Mouse (Mus musculus): ENCODE results near the gene Tob1. TPM values are rescaled to one million over a fixed set of nuclear protein-coding genes. Genes with fewer than 3 reads are reported as not detected.
A peak's percentile ranks its signal among the peaks of the same experiment; 100 is the strongest.

Tob1 gene
- polyA plus RNA-seq, 1 experiment from 2014 or later = 36.6 TPM

DNA sequence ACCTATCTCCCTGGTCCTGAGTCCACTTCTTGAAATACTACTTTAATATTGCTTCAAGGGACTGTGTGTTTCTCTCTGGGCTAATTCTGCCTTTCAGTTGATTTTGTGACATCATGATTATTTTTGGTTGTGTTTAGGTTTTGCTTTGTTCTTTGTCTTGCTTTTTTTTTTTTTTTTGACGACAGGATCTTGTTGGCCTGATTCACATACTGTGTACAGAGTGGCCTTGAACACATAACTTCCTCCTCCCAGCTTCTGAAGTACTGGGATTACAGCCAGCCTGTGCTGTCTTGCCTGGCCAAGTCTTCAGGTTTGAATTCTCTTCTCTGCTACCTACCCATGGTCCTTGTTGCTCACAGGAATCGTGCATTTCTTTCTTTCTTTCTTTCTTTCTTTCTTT, 27.6 kb upstream of the Tob1 start:
- Histone ChIP-seq H3K9ac (ENCODE audit: low read depth, low read length) (no peak overlapping the region), H3K36me3 (ENCODE audit: control insufficient read depth, insufficient read depth, low read length) (no peaks in the 10 kb centered on the region), H3K4me3 (ENCODE audit: low read length) (no peak overlapping the region), H3K9me3 (ENCODE audit: control insufficient read depth, low read length) (no peaks in the 10 kb centered on the region), H3K27ac (ENCODE audit: low read depth, low read length) (no peak overlapping the region), H3K4me2 (replicated peaks; ENCODE audit: low read depth, low read length) (no peak overlapping the region), H3K27me3 (ENCODE audit: control insufficient read depth, insufficient read depth, low read length) (no peaks in the 10 kb centered on the region), H3K4me1 (ENCODE audit: control insufficient read depth, insufficient read depth, low read length) (no peaks in the 10 kb centered on the region)
- no peak for ATAC-seq (ENCODE audit: low FRiP score, low TSS enrichment)
- 86% methylated on average over 2 of the region's 2 CpGs for WGBS

DNA sequence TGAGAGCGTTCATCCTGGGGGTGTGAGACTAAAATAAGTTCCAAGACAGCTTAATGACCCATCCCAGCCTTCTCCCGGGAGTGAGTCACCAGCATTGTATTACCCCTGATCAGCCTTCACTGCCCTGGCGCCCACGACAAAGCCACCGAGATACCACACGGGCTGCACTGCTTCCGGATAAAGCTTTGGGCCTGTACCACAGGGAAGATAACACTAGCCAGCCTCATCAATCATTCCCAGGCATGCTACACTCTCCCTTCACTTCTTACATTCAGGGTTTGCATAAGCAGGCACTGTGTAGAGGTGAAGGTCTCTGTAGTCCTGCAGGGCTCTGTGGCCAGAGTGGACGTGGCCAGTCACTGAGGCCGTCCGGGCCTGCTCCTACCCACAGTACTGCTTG, 21.7 kb upstream of the Tob1 start:
- peak; percentile 91 for ATAC-seq (ENCODE audit: low FRiP score, low TSS enrichment)
- Histone ChIP-seq H3K4me2 (replicated peaks; ENCODE audit: low read depth, low read length) (no peak overlapping the region), H3K9ac (ENCODE audit: low read depth, low read length) (0 out of 2 replicates have a peak overlapping the region, but pooled peaks have one; percentile 19), H3K36me3 (ENCODE audit: control insufficient read depth, insufficient read depth, low read length) (no peaks in the 10 kb centered on the region), H3K4me3 (ENCODE audit: low read length) (no peak overlapping the region), H3K27ac (ENCODE audit: low read depth, low read length) (peak overlapping the region; percentile 69), H3K27me3 (ENCODE audit: control insufficient read depth, insufficient read depth, low read length) (no peaks in the 10 kb centered on the region), H3K9me3 (ENCODE audit: control insufficient read depth, low read length) (no peaks in the 10 kb centered on the region), H3K4me1 (ENCODE audit: control insufficient read depth, insufficient read depth, low read length) (peaks cover 3% of the 10 kb centered on the region; the same call in 1 of the 2 replicates)
- 32% methylated on average over 10 of the region's 10 CpGs for WGBS

GRCm38 (mm10) chr11:94190665-94191064, 20.6 kb upstream of the Tob1 start:
- no peak overlapping the region for H3K4me2 ChIP-seq (replicated peaks; ENCODE audit: low read depth, low read length)
- H3K27ac ChIP-seq (ENCODE audit: low read depth, low read length) = no peak overlapping the region
- no peaks in the 10 kb centered on the region for H3K9me3 ChIP-seq (ENCODE audit: control insufficient read depth, low read length)
- no peak overlapping the region for H3K4me3 ChIP-seq (ENCODE audit: low read length)
- H3K27me3 ChIP-seq (ENCODE audit: control insufficient read depth, insufficient read depth, low read length) = no peaks in the 10 kb centered on the region
- no peak for ATAC-seq (ENCODE audit: low FRiP score, low TSS enrichment)
- no peaks in the 10 kb centered on the region for H3K36me3 ChIP-seq (ENCODE audit: control insufficient read depth, insufficient read depth, low read length)
- H3K9ac ChIP-seq (ENCODE audit: low read depth, low read length) = no peak overlapping the region
- H3K4me1 ChIP-seq (ENCODE audit: control insufficient read depth, insufficient read depth, low read length) = peaks cover 3% of the 10 kb centered on the region; the same call in 1 of the 2 replicates
- 84% methylated on average over 5 of the region's 5 CpGs for WGBS

DNA sequence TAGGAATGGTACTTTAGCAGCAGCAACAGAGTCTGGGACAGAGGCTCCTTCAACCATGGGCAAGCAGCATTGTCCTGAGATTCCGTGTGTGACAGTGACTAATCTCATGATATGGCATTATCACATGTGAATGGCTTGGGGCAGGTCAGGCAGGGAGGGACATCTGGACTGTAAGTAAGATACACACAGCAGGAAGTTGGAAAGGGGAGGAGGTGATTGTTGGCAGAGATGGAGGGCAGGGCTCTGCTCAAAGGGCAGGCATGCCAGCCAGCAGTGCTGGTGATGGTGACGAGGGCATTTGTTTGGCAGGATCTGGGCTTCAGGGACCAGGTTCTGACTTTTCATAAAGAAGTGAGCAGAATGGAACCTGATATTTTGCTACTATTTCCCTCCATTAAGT, 18.1 kb upstream of the Tob1 start:
- no peak overlapping the region for H3K9ac ChIP-seq (ENCODE audit: low read depth, low read length)
- no peak overlapping the region for H3K4me3 ChIP-seq (ENCODE audit: low read length)
- no peaks in the 10 kb centered on the region for H3K27me3 ChIP-seq (ENCODE audit: control insufficient read depth, insufficient read depth, low read length)
- no peak for ATAC-seq (ENCODE audit: low FRiP score, low TSS enrichment)
- no peaks in the 10 kb centered on the region for H3K36me3 ChIP-seq (ENCODE audit: control insufficient read depth, insufficient read depth, low read length)
- no peaks in the 10 kb centered on the region for H3K9me3 ChIP-seq (ENCODE audit: control insufficient read depth, low read length)
- 81% methylated on average over 2 of the region's 2 CpGs for WGBS
- H3K4me2 ChIP-seq (replicated peaks; ENCODE audit: low read depth, low read length) = no peak overlapping the region
- no peak overlapping the region for H3K27ac ChIP-seq (ENCODE audit: low read depth, low read length)
- peaks cover 3% of the 10 kb centered on the region; the same call in 1 of the 2 replicates for H3K4me1 ChIP-seq (ENCODE audit: control insufficient read depth, insufficient read depth, low read length)

DNA sequence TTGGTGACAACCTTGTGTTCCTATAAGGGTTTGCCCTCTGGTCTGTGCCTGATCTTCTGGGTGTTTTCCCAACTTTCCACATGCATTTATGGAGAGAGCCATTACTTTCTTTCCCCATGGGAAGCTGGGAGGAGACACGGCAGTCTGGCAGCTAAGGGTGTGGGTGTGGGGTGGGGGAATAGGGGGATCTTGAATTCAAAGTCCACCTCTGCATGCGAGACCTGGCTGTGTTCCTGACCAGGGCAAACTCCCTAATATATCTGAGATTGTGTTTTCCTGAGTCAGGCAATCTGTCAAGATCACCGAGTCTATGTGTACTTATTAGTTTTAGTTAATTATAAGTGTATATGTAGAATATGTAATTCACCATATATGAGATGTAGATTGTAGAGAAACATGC, 14.9 kb upstream of the Tob1 start:
- no peaks in the 10 kb centered on the region for H3K4me1 ChIP-seq (ENCODE audit: control insufficient read depth, insufficient read depth, low read length)
- WGBS = 73% methylated on average over 3 of the region's 3 CpGs
- H3K27ac ChIP-seq (ENCODE audit: low read depth, low read length) = no peak overlapping the region
- no peaks in the 10 kb centered on the region for H3K27me3 ChIP-seq (ENCODE audit: control insufficient read depth, insufficient read depth, low read length)
- no peak overlapping the region for H3K4me2 ChIP-seq (replicated peaks; ENCODE audit: low read depth, low read length)
- H3K9ac ChIP-seq (ENCODE audit: low read depth, low read length) = no peak overlapping the region
- no peak overlapping the region for H3K4me3 ChIP-seq (ENCODE audit: low read length)
- no peaks in the 10 kb centered on the region for H3K36me3 ChIP-seq (ENCODE audit: control insufficient read depth, insufficient read depth, low read length)
- no peak for ATAC-seq (ENCODE audit: low FRiP score, low TSS enrichment)
- H3K9me3 ChIP-seq (ENCODE audit: control insufficient read depth, low read length) = no peaks in the 10 kb centered on the region

DNA sequence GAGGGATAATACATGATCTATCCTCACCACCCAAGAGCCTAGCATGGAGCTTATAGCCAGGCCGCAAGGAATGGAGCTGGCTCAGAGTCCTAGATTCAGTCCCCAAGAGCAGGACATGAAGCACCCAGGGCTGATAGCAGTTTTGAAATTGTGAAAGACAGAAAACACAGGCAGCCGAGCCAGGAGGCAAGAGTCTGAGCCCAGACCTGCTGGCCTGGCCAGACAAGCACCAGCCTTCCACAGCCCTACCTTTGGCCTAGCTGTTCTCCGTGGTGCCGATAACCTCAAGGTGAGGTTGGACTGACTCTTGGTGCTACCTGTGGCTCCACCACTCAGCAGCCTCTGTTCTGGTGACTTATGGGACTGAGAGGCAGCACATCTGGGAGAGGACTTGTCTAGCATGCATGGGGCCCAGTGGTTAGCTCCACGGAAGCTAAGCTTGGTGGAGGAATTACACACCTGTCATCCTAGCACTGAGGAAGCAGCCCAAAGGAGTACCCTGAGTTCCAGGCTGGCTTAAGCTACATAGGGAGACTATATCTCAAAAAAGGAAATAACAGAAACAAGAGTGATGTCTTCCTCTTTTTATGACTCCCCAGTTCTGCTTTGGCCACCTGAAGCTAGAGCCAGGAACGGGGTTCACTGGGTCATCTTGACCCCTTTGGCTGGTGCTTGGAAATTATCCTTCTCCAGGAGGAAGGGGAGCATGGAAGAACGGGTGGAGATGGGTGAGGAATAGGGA, 12.7 kb upstream of the Tob1 start:
- 84% methylated on average over 7 of the region's 7 CpGs for WGBS
- no peaks in the 10 kb centered on the region for H3K4me1 ChIP-seq (ENCODE audit: control insufficient read depth, insufficient read depth, low read length)
- H3K4me2 ChIP-seq (replicated peaks; ENCODE audit: low read depth, low read length) = no peak overlapping the region
- H3K9me3 ChIP-seq (ENCODE audit: control insufficient read depth, low read length) = no peaks in the 10 kb centered on the region
- no peak overlapping the region for H3K9ac ChIP-seq (ENCODE audit: low read depth, low read length)
- H3K27me3 ChIP-seq (ENCODE audit: control insufficient read depth, insufficient read depth, low read length) = no peaks in the 10 kb centered on the region
- no peak overlapping the region for H3K27ac ChIP-seq (ENCODE audit: low read depth, low read length)
- ATAC-seq (ENCODE audit: low FRiP score, low TSS enrichment) = no peak
- H3K4me3 ChIP-seq (ENCODE audit: low read length) = no peak overlapping the region
- H3K36me3 ChIP-seq (ENCODE audit: control insufficient read depth, insufficient read depth, low read length) = no peaks in the 10 kb centered on the region

GRCm38 (mm10) chr11:94199771-94200170, 11.5 kb upstream of the Tob1 start:
- H3K4me2 ChIP-seq (replicated peaks; ENCODE audit: low read depth, low read length) = no peak overlapping the region

DNA sequence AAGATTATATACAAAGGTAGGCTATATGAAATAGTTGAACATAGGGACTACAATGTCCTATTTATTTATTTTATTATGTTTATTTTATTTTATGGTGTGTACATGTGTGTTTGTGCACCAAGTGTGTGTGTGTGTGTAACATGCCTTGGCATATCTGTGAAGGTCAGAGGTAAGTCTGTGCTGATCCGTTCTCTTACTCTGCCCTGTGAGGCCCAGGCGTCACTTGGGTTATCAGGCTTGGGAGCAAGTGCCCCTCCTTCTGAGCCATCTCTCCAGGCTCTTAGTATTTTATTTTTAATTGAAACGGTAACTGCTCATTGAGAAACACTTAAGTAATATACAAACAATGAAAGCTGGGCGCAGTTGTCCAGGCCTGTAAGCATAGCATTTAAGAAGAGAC, 10.8 kb upstream of the Tob1 start:
- no peak overlapping the region for H3K4me2 ChIP-seq (replicated peaks; ENCODE audit: low read depth, low read length)
- 91% methylated on average over 4 of the region's 4 CpGs for WGBS
- H3K4me3 ChIP-seq (ENCODE audit: low read length) = no peak overlapping the region
- H3K9ac ChIP-seq (ENCODE audit: low read depth, low read length) = no peak overlapping the region
- no peaks in the 10 kb centered on the region for H3K9me3 ChIP-seq (ENCODE audit: control insufficient read depth, low read length)
- no peaks in the 10 kb centered on the region for H3K4me1 ChIP-seq (ENCODE audit: control insufficient read depth, insufficient read depth, low read length)
- no peaks in the 10 kb centered on the region for H3K27me3 ChIP-seq (ENCODE audit: control insufficient read depth, insufficient read depth, low read length)
- no peak overlapping the region for H3K27ac ChIP-seq (ENCODE audit: low read depth, low read length)
- ATAC-seq (ENCODE audit: low FRiP score, low TSS enrichment) = no peak
- H3K36me3 ChIP-seq (ENCODE audit: control insufficient read depth, insufficient read depth, low read length) = no peaks in the 10 kb centered on the region

More at GRCm38 (mm10) chr11:94199771-94200170, 11.5 kb upstream of the Tob1 start:
- no peak overlapping the region for H3K4me3 ChIP-seq (ENCODE audit: low read length)
- H3K36me3 ChIP-seq (ENCODE audit: control insufficient read depth, insufficient read depth, low read length) = no peaks in the 10 kb centered on the region
- H3K27me3 ChIP-seq (ENCODE audit: control insufficient read depth, insufficient read depth, low read length) = no peaks in the 10 kb centered on the region
- 84% methylated on average over 2 of the region's 2 CpGs for WGBS
- no peaks in the 10 kb centered on the region for H3K9me3 ChIP-seq (ENCODE audit: control insufficient read depth, low read length)
- H3K9ac ChIP-seq (ENCODE audit: low read depth, low read length) = no peak overlapping the region
- H3K27ac ChIP-seq (ENCODE audit: low read depth, low read length) = no peak overlapping the region
- no peak for ATAC-seq (ENCODE audit: low FRiP score, low TSS enrichment)
- no peaks in the 10 kb centered on the region for H3K4me1 ChIP-seq (ENCODE audit: control insufficient read depth, insufficient read depth, low read length)

GRCm38 (mm10) chr11:94202106-94202505, 9.1 kb upstream of the Tob1 start:
- Histone ChIP-seq H3K4me3 (ENCODE audit: low read length) (no peak overlapping the region), H3K36me3 (ENCODE audit: control insufficient read depth, insufficient read depth, low read length) (no peaks in the 10 kb centered on the region), H3K9me3 (ENCODE audit: control insufficient read depth, low read length) (no peaks in the 10 kb centered on the region), H3K9ac (ENCODE audit: low read depth, low read length) (no peak overlapping the region), H3K27me3 (ENCODE audit: control insufficient read depth, insufficient read depth, low read length) (no peaks in the 10 kb centered on the region), H3K27ac (ENCODE audit: low read depth, low read length) (no peak overlapping the region), H3K4me1 (ENCODE audit: control insufficient read depth, insufficient read depth, low read length) (no peaks in the 10 kb centered on the region), H3K4me2 (replicated peaks; ENCODE audit: low read depth, low read length) (no peak overlapping the region)
- 85% methylated on average over 5 of the region's 5 CpGs for WGBS
- ATAC-seq (ENCODE audit: low FRiP score, low TSS enrichment) = no peak

Data from kidney, embryonic 14.5 days (tissue).